Mouse (Mus musculus): ENCODE data around the gene Pld1.
A peak's percentile ranks its signal among the peaks of the same experiment; 100 is the strongest.

- TF ChIP-seq CTCF (conservative IDR thresholded peaks at IDR 0.05; ENCODE audit: low read length) (peak; percentile 67), NANOG (IDR thresholded peaks at IDR 0.05; ENCODE audit: borderline replicate concordance, low read length) (no peak)
Measured at GRCm38 (mm10) chr3:27982436-27983017, 44.0 kb downstream of the Pld1 start.
